Mouse (Mus musculus) lung, adult 2 months (tissue): ENCODE data around the gene Ten1.

Source experiments
- CTCF ChIP-seq: fragments of 200-500 bp; IDR thresholded peaks from 2 replicates; pipeline ENCODE4 v1.5.1; 2011; ENCODE audit warnings: mild to moderate bottlenecking, low read length, control low read depth; ENCODE audit not compliant: insufficient read depth
- POLR2A ChIP-seq: fragments of 200-500 bp; IDR thresholded peaks from 2 replicates; pipeline ENCODE4 v1.6.1; 2011; ENCODE audit warnings: low read depth, mild to moderate bottlenecking, control low read depth, low read length, borderline replicate concordance; ENCODE audit errors: extremely low read depth

DNA sequence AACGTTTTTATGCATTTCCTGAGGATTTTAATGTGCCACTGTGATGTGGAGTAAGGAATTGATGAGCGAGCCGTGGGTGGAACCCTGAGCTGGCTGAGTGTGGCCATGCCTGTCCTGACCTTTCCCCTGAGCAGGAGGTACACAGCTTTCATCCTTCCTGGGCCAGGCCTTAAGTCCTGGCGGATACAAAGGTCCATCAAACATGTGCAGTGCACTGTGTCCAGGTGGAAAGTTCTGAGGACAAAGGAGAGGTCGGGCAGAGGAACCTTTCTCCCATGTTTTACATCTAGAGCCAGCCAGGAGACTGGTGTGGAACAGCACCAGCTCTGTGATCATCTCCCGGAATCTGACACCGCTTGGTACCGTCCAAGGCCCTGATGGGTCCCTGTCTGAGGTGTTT lies 10.6 kb downstream of the Ten1 start:
- no peak for TF ChIP-seq CTCF
- TF ChIP-seq POLR2A = no peak
